Mouse (Mus musculus) MEL-GATA-1-ER (cell line): Measurements from ENCODE around the gene Plxnc1.

Source experiments
- DNase-seq: peaks from one replicate; pipeline ENCODE4 v3.0.0-alpha.2; 2012; ENCODE audit warnings: low read depth; ENCODE audit errors: extremely low read depth

Plxnc1 gene

GRCm38 (mm10) chr10:94771496-94771895 lies 173.1 kb downstream of the Plxnc1 start:
- DNase-seq, result no peak

GRCm38 (mm10) chr10:94747011-94747410 lies 197.6 kb downstream of the Plxnc1 start:
- DNase-seq, result no peak

DNA sequence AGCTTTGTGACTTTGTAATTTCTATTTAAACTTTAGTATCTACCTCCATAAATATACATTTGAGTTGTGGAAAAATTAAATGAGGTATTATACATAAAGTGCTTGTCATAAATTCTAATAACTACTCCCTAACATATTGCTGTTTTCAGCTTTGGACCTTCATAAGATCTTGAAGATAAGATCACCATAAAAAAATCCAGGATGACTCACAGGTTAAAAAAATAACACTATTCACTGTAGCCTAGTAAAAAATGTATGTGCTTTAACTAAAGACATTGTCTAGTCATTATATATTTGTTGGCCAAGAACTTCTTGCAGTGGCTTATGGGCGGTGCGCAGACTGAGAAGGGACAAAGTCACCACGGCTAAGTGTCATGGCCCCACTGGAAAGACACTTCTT lies 203.2 kb downstream of the Plxnc1 start:
- DNase-seq, result no peak
